Mouse (Mus musculus): ENCODE data around the gene Magi2. TPM values are rescaled to one million over a fixed set of nuclear protein-coding genes. Genes with fewer than 3 reads are reported as not detected.
"Not testable (repeated sequence)": the region's sequence is repeated elsewhere in the genome, so short reads cannot be mapped to it uniquely, and the experiment has no call there.

Magi2 gene
- polyA plus RNA-seq, 1 experiment from 2014 or later = 6.8 TPM

- Histone ChIP-seq H3K36me3 (no peaks in the 10 kb centered on the region), H3K9me3 (no peaks in the 10 kb centered on the region), H3K4me3 (no peak overlapping the region), H3K27me3 (no peaks in the 10 kb centered on the region), H3K27ac (no peak overlapping the region), H3K4me1 (no peaks in the 10 kb centered on the region), H3K9ac (no peak overlapping the region), H3K4me2 (replicated peaks) (no peak overlapping the region)
- 61% methylated on average over 2 of the region's 2 CpGs for WGBS
- no peak for ATAC-seq (ENCODE audit: low FRiP score, low read depth)
These were observed 238.5 kb downstream of the Magi2 start for GRCm38 (mm10) chr5:19465383-19465782.

DNA sequence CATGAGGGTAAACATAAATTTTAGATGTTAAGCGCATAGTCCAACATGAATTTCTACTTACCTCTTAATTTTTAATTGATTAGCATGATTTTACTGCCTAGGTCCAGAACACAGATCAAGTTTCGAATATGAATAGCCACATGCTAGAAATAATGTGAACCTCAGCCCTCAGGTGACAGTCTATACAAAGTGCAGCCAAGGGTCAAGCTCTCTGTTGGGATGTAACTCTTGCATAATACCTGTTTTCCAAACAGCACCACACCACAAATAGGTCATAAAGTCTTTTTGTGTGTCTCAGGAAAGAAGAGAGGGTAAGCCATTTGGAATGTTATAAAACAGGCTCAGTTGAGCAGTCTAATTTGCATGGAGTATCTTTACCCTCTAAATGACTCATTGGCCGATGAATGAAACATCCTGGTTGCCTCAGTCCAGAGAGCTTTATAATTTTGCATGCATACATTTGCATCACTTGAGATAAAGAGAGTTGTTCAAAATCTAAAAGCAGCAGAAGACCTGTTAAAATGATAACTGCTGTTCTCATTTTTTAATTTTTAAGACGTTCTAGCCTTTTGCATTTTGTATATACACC, 246.1 kb downstream of the Magi2 start:
- H3K9me3 ChIP-seq = no peaks in the 10 kb centered on the region
- WGBS = 78% methylated on average over 4 of the region's 4 CpGs
- ATAC-seq (ENCODE audit: low FRiP score, low read depth) = no peak
- H3K9ac ChIP-seq = no peak overlapping the region
- H3K4me3 ChIP-seq = no peak overlapping the region
- H3K27me3 ChIP-seq = no peaks in the 10 kb centered on the region
- no peaks in the 10 kb centered on the region for H3K36me3 ChIP-seq
- no peaks in the 10 kb centered on the region for H3K4me1 ChIP-seq
- no peak overlapping the region for H3K4me2 ChIP-seq (replicated peaks)
- no peak overlapping the region for H3K27ac ChIP-seq

DNA sequence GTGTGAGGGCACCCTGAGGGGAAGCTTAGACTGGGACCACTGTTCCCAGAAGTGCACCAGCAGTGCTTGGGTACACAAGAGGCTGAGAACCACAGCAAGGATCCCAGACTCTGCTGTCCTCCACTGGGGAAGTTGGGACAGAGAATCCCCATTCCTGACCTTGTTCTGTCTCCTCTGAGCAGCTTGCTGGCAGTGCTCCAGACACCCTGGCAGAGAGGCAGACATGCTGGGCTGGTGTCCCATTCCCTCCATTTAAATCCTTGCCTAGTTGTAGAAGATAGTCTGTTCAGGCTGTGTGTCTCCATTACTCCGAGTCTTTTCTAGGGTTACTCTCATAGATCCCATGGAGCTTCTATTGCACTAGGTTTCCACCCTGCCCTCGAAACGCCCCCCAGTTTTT, 256.1 kb downstream of the Magi2 start:
- H3K9ac ChIP-seq = no peak overlapping the region
- no peak overlapping the region for H3K27ac ChIP-seq
- WGBS = 90% methylated on average over 3 of the region's 3 CpGs
- no peaks in the 10 kb centered on the region for H3K36me3 ChIP-seq
- ATAC-seq (ENCODE audit: low FRiP score, low read depth) = no peak
- no peaks in the 10 kb centered on the region for H3K27me3 ChIP-seq
- no peaks in the 10 kb centered on the region for H3K9me3 ChIP-seq
- no peaks in the 10 kb centered on the region for H3K4me1 ChIP-seq
- no peak overlapping the region for H3K4me3 ChIP-seq
- H3K4me2 ChIP-seq (replicated peaks) = no peak overlapping the region

DNA sequence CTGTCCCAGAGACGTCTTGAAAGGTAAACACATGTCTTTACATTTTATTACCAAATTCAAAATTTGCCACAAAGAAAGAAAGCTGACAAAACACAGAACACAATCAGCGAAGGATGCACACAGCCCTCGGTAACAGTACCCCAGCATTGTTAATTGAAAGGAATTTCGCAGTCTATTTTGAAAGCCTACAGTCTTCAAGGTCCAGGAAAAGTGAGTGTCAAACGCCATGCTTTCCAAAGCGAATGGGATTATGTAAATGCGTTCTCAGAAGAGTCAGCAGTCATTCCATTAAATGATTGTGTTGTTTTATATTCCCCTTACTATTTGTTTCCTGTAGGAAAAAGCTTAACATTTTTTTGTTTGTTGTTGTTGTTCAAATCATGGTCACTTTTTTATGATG, 261.1 kb downstream of the Magi2 start:
- Histone ChIP-seq H3K9me3 (no peaks in the 10 kb centered on the region), H3K27me3 (no peaks in the 10 kb centered on the region), H3K4me1 (no peaks in the 10 kb centered on the region), H3K36me3 (no peaks in the 10 kb centered on the region), H3K4me3 (no peak overlapping the region), H3K4me2 (replicated peaks) (no peak overlapping the region), H3K27ac (no peak overlapping the region), H3K9ac (no peak overlapping the region)
- 30% methylated on average over 7 of the region's 7 CpGs for WGBS
- no peak for ATAC-seq (ENCODE audit: low FRiP score, low read depth)

GRCm38 (mm10) chr5:19501005-19501404, 274.2 kb downstream of the Magi2 start:
- no peak for ATAC-seq (ENCODE audit: low FRiP score, low read depth)
- H3K27me3 ChIP-seq = no peaks in the 10 kb centered on the region
- WGBS = 76% methylated on average over 3 of the region's 3 CpGs
- no peaks in the 10 kb centered on the region for H3K9me3 ChIP-seq
- no peaks in the 10 kb centered on the region for H3K4me1 ChIP-seq
- H3K27ac ChIP-seq = no peak overlapping the region
- H3K9ac ChIP-seq = no peak overlapping the region
- no peak overlapping the region for H3K4me3 ChIP-seq
- H3K4me2 ChIP-seq (replicated peaks) = no peak overlapping the region
- no peaks in the 10 kb centered on the region for H3K36me3 ChIP-seq

DNA sequence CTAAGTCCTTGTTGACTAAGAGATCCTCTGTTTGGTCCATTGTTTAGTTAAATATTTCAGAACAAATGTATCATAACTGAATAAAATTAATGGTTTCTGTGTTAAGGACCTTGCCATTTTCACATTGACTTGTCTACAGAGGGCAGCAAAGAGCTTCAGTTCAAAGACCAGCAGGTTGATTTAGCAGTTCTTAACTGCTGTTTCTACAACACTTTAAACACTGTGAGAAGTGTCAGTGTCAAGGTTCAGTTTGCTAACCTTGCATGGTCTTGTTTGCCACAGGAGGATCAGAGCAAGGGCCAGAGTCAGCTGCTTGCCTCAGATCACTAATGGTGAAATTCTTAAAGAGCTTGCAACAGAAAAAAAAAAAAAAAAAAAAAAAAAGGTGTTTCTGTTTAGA, 295.3 kb downstream of the Magi2 start:
- ATAC-seq (ENCODE audit: low FRiP score, low read depth) = no peak
- Histone ChIP-seq H3K9me3 (no peaks in the 10 kb centered on the region), H3K9ac (no peak overlapping the region), H3K36me3 (no peaks in the 10 kb centered on the region), H3K4me3 (no peak overlapping the region), H3K27ac (no peak overlapping the region), H3K4me1 (no peaks in the 10 kb centered on the region), H3K4me2 (replicated peaks) (no peak overlapping the region), H3K27me3 (no peaks in the 10 kb centered on the region)

- Histone ChIP-seq H3K9ac (no peak overlapping the region), H3K4me2 (replicated peaks) (no peak overlapping the region), H3K36me3 (no peaks in the 10 kb centered on the region), H3K4me1 (no peaks in the 10 kb centered on the region), H3K9me3 (no peaks in the 10 kb centered on the region), H3K4me3 (no peak overlapping the region), H3K27ac (no peak overlapping the region), H3K27me3 (no peaks in the 10 kb centered on the region)
- ATAC-seq (ENCODE audit: low FRiP score, low read depth) = no peak
- WGBS = 15% methylated on average over 2 of the region's 2 CpGs
These were observed 312.5 kb downstream of the Magi2 start for GRCm38 (mm10) chr5:19539348-19539747.

DNA sequence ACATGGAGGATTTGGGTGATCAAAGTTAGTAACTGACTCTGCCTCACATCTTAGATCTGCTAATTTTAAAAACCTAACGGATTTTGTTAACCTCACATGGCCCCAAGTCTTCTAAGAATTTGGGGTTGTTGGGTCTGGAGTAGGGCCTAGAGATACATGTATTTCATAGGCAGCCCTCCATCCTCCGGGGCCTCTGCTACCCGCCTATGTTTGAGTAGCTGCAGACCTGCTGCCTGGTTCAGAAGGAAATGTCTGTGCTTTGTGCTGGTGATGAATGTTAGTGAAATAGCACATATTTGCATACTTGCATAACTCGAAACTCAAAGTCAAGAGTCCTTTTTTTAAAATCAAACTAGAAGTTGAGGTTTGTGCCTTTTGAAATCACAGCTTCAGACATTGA, 319.6 kb downstream of the Magi2 start:
- Histone ChIP-seq H3K27me3 (no peaks in the 10 kb centered on the region), H3K4me1 (no peaks in the 10 kb centered on the region), H3K27ac (no peak overlapping the region), H3K9ac (no peak overlapping the region), H3K36me3 (no peaks in the 10 kb centered on the region), H3K9me3 (no peaks in the 10 kb centered on the region), H3K4me3 (no peak overlapping the region), H3K4me2 (replicated peaks) (no peak overlapping the region)
- no peak for ATAC-seq (ENCODE audit: low FRiP score, low read depth)
- WGBS = 84% methylated on average over 4 of the region's 4 CpGs

DNA sequence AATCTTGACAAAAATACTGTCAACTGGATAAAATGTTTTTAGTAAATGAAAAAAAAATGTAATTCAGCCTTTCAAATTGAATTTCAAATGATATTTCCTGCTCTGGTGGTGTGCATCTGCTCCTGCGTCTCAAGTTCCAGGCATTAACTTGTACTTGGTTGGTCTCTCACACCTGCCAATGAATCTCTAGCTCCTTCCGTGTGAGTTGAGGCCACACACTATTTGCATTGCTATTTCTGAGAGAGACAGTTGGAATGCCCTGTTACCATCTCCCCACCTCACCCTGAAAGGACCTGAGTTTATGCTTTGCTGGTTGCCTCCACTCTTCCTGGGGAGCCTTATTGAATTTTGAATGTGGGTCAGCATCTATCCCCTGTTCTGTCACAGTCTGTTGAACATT, 320.1 kb downstream of the Magi2 start:
- Histone ChIP-seq H3K36me3 (no peaks in the 10 kb centered on the region), H3K9ac (no peak overlapping the region), H3K27me3 (no peaks in the 10 kb centered on the region), H3K9me3 (no peaks in the 10 kb centered on the region), H3K27ac (no peak overlapping the region), H3K4me2 (replicated peaks) (no peak overlapping the region), H3K4me1 (no peaks in the 10 kb centered on the region), H3K4me3 (no peak overlapping the region)
- WGBS = 73% methylated on average over 2 of the region's 2 CpGs
- ATAC-seq (ENCODE audit: low FRiP score, low read depth) = no peak

DNA sequence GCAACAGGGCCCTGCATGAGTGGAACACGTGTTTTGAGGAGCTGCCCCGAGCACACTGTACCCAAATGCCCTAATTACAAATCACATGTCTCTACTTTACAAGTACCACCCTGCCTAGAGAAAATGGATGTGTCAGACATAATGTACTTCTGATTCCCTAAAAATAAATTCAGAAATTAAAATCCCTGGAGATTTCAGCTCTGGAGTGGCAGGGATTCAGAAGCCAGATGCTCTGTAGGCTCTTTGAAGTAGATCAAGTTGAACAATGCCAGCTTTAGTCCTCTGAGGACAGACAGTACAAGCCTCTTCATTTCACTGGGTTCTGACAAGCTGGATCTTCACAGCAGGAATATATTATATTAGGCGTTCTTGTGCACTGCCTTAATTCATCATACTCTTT, 326.7 kb downstream of the Magi2 start:
- WGBS = 65% methylated on average over 3 of the region's 3 CpGs
- H3K36me3 ChIP-seq = no peaks in the 10 kb centered on the region

GRCm38 (mm10) chr5:19565636-19566035, 338.8 kb downstream of the Magi2 start:
- WGBS = 78% methylated on average over 3 of the region's 3 CpGs
- H3K9me3 ChIP-seq = no peaks in the 10 kb centered on the region
- no peak for ATAC-seq (ENCODE audit: low FRiP score, low read depth)

More for the DNA sequence above, 326.7 kb downstream of the Magi2 start:
- H3K4me1 ChIP-seq = no peaks in the 10 kb centered on the region
- H3K9ac ChIP-seq = no peak overlapping the region
- H3K4me3 ChIP-seq = no peak overlapping the region
- H3K27me3 ChIP-seq = no peaks in the 10 kb centered on the region
- no peaks in the 10 kb centered on the region for H3K9me3 ChIP-seq
- no peak for ATAC-seq (ENCODE audit: low FRiP score, low read depth)
- H3K4me2 ChIP-seq (replicated peaks) = no peak overlapping the region
- no peak overlapping the region for H3K27ac ChIP-seq

DNA sequence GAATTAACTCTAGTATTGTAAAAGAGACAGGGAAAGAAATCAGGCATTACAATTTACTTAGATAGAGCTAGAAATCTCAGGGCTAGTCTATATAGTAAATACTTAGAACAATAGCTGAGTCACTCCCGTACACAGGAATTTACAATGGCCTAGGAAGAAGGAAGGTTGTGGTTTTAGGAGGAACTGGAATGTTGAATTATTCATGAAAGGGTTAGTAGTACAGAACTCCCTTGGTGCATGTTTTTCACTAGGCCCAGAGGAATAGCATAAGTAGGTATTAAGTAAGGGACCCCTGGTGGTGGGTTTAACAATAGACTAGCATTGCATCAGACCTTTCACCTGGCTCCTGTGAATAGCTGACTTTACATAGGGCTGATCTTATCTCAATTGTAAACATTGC, 339.3 kb downstream of the Magi2 start:
- WGBS = 78% methylated on average over 1 of the region's 1 CpGs

More at GRCm38 (mm10) chr5:19565636-19566035, 338.8 kb downstream of the Magi2 start:
- no peaks in the 10 kb centered on the region for H3K36me3 ChIP-seq
- no peak overlapping the region for H3K4me2 ChIP-seq (replicated peaks)
- H3K4me1 ChIP-seq = no peaks in the 10 kb centered on the region
- no peak overlapping the region for H3K9ac ChIP-seq
- no peak overlapping the region for H3K4me3 ChIP-seq
- no peak overlapping the region for H3K27ac ChIP-seq
- H3K27me3 ChIP-seq = no peaks in the 10 kb centered on the region

GRCm38 (mm10) chr5:19607700-19608099, 380.9 kb downstream of the Magi2 start:
- ATAC-seq (ENCODE audit: low FRiP score, low read depth) = no peak

More for the DNA sequence above, 339.3 kb downstream of the Magi2 start:
- not testable (repeated sequence) for H3K4me3 ChIP-seq; H3K27ac ChIP-seq; H3K9me3 ChIP-seq; ATAC-seq (ENCODE audit: low FRiP score, low read depth); H3K36me3 ChIP-seq; H3K4me1 ChIP-seq; H3K4me2 ChIP-seq (replicated peaks); H3K9ac ChIP-seq; H3K27me3 ChIP-seq

More at GRCm38 (mm10) chr5:19607700-19608099, 380.9 kb downstream of the Magi2 start:
- Histone ChIP-seq H3K4me2 (replicated peaks) (no peak overlapping the region), H3K27ac (no peak overlapping the region), H3K27me3 (no peaks in the 10 kb centered on the region), H3K9ac (no peak overlapping the region), H3K4me3 (no peak overlapping the region), H3K9me3 (no peaks in the 10 kb centered on the region), H3K4me1 (no peaks in the 10 kb centered on the region), H3K36me3 (no peaks in the 10 kb centered on the region)
- 63% methylated on average over 5 of the region's 5 CpGs for WGBS

Measured in limb, embryonic 13.5 days (tissue).